Mouse (Mus musculus) neutrophil, adult 5-6 weeks (primary cell): Measurements from ENCODE around the gene Crebl2. TPM values are rescaled to one million over a fixed set of nuclear protein-coding genes. Genes with fewer than 3 reads are reported as not detected.

Experiments
- ATAC-seq: fragments of 151-379, 151-347 bp; 2 replicates; pipeline ENCODE4 v1.8.0; 2017; ENCODE audit warnings: mild to moderate bottlenecking, moderate TSS enrichment; ENCODE audit not compliant: insufficient number of reproducible peaks, poor library complexity, low FRiP score, severe bottlenecking; ENCODE audit errors: extremely low read depth
- total RNA-seq: library from RNA; stranded (forward); fragments of 200-1000 nt; gene quantifications from 2 replicates; pipeline ENCODE4 v1.2.3, GENCODE M21; 2017

Crebl2 gene
- total RNA-seq, 1 experiment from 2014 or later = 47.6 TPM

DNA sequence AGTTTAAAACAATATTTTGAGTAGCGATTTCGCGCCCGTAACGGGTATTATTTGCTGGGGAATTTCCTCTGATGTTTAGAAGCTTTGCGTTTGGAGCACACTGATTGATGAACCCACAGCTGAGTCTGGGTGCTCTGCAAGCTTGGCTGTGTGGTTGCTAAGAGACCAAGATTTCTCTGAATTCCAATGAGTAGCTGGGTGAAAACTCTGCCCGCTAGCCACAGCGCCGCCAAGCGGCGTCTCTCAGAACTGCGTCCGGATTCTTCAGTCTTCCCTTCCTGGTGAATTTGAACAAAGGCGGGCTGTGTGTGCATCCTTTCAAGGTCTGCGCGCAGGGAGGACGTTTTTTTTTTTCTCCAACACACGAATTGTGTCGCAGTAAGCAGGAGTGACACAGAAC, 33.2 kb downstream of the Crebl2 start:
- ATAC-seq = peak; percentile 86

DNA sequence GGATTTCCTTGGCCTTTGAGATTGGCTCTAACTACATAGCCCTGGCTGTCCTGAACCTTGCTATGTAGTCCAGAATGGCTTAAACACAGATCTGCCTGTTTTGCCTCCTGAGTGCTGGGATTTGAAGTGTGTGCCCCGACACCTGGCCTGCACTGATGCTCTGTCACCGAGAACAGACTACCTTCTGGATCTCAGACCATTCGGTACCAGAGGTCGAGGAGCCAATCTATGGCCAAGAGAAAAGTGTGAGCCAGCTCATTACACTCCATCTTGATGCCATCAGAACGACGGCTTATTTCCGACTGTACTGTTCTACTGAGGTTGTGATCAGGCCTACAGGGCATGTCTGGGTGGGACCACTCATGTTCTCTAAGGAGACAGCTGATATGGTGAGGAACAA, 36.2 kb downstream of the Crebl2 start:
- ATAC-seq = no peak

DNA sequence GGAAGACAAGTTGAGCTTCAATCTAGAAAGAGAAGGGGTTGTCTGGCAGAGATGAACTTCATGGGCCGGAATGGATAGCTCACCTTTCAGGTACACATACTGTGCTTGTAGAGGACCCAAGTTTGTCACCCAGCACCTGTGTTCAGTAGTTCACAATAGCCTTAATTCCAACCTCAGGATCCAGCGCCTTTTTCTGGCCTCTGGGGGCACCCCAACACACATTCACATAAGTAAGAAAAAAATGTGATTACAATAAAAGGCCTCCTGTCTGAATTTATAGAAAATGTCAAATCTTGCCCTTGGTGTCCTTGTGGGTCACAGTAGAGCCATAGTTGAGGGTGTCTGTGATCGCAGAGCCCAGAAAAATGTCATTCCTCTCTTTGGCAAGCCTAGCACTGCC, 37.4 kb downstream of the Crebl2 start:
- ATAC-seq = no peak

DNA sequence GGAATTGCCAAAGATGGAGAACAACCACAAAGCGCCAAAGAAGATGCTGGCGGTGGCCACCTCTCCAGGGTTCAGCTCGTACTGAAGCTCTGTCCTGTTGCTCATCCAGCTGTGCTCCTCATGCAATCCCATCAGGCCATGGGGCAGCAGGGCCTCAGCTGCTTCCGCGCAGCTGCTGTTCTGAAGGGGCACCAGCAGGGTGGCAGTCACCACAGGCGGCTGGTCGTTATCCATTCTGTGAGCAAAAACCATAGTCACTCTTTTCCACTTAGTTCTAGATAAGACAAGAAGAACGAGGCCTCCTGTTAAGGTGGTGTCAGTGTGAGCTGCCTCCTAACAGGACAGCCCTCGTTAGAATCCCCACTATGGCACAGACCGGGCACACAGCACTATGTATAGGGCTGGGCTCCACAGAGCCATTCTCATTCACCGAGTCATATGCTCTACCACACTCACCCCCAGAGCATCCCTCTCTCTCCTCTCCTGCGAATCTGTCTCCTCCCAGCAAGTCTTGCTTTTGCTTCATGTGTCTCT, 40.3 kb downstream of the Crebl2 start:
- ATAC-seq = no peak

DNA sequence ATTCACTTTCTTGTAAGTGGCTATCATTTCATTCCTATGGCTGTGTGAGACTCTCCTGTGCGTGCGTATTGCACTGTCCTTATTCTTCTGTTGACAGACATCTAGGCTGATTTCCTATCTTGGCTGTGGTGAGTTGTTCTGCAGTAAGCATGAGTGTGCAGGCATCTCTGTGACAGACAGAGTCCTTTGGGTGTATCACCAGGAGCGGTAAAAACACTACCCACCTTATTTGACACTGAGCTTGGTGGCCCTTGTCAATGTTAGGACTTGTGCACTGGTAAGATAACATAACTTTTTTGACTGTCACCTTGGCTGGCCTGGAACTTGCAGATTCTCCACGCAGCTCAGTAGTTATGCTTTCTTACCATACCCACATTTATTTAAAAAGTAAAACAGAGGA, 40.9 kb downstream of the Crebl2 start:
- no peak for ATAC-seq

DNA sequence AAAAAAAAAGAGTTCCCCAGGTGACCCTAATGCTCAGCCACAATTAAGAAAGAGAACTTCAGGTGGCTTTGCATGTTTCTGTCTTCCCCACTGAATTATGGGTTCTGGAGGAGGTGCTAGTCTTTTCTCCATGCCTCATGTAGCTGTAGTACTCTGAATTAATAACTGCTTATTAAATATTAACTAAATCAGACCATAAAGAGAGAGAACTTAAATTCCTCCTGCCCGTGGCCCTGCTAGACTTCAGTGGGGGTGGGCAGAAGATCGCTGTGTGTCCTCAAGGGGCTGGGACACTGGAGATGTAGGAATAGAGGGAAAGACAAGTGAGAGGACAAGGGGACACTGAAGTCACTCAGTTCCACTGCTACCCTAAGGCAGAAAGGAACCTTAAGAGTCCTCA, 42.3 kb downstream of the Crebl2 start:
- ATAC-seq = no peak

DNA sequence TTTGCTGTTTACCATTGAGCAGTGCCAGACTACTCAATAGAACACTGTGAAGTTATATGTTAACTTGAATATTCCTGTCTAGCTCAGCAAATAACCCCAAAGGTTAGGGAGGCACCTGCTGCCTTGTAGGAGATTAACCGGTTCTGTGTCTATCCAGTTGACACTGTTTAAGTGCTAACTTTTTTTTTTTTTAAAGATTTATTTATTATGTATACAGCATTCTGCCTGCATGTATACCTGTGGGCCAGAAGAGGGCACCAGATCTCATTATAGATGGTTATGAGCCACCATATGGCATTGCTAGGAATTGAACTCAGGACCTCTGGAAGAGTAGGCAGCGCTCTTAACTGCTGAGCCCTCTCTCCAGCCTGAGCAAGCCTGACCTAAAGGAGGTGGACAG, 43.1 kb downstream of the Crebl2 start:
- no peak for ATAC-seq

DNA sequence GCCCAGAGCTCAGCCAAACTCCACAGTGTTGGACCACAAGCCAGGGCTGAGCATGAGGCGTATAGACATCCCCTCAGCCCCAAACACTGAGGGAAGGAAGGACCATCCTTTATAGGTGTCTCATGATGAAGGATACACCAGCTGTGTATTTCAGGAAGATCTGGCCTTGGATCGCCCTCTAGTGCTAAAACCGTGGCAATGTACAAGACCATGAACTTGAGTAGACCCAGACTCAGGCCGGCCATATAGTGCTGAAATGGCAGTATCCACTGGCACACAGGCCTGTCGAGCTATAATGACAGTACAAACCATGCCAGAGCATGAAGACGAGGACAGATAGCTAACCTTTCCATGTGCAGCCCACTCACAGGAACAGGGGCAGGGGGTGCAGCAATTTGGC, 46.8 kb downstream of the Crebl2 start:
- peak; percentile 53; the same call in 1 of the 2 replicates for ATAC-seq

DNA sequence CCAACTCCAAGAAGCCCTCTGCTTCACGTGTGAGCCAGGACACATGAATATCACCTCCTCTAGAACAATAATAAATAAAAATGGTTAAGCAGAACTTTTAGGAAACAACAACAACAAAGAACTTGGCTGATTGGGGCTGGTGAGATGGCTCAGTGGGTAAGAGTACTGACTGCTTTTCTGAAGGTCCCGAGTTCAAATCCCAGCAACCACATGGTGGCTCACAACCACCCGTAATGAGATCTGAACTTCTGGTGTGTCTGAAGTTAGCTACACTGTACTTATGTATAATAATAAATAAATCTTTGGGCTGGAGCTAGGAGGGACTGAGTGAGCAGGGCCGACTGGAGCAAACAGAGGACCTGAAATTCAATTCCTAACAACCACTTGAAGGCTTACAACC, 47.3 kb downstream of the Crebl2 start:
- ATAC-seq = no peak

DNA sequence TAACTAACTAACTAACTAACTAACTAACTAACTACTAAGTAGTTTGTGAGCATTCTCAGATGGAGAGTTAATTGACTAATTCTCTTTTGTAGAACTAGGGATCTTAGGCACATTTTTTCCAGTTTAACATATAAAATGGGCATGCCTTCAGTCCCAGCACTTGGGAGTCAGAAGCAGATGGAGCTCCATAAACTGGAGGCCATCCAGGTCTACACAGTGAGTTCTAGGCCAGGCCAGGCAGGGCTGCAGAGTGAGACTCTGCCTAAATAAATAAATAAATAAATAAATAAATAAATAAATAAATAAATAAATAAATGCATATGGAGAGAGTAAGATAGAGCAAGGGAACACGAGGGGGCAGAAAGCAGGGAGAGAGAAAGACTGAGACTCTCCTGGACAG, 47.9 kb downstream of the Crebl2 start:
- no peak for ATAC-seq

DNA sequence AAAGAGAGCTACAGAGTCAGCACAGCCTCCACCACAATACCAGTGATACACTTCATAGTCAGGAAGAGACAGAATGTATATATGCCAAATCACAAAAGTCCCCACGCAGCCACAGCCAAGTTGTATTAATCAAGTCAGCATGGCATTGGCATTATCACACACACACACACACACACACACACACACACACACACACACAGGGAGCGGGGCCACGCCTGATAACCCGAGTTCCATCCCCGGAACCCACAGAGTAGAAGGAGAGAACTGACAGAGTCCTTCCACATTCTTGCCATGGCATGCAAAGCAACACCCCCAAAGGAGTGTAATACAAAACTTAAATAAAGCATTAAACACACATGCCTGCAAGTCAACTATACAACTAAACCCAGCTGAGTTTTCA, 49.6 kb downstream of the Crebl2 start:
- ATAC-seq = no peak

DNA sequence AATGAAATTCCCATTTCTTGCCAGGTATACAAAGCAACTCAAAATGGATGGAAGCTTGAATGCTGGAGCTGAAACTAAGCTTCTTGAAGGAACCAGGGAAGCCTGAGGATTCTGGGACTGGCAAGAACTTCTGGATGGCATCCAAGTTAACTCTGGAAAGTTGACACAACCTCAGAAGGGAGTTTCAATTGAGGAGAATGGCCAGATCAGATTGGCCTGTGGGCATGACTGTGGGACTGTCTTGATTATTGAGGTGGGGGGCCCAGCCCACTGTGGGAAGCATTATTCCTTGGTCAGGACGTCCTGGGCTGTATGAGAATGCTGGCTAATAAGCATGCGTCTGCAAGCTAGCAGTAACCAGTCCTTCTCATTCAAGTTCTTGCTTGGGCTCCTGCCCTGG, 50.1 kb downstream of the Crebl2 start:
- no peak for ATAC-seq

DNA sequence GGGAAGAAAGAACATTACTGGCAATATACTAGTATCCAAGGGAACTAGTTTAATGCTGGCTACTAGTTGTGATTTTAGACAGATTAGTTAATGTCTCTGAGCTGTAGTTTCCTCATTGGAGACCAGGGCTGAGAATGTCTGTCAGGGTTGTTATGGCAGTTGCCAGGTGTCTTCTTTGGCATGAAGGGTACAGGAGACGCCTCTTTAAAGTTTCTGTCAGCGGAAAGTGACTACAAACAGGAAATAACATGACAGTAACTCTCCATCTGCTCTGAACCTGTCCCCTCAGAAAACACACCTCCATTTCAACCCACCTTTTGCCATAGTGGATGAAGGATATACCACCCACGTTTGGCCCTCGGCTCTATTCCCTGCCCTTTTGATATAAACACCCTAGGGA, 53.7 kb downstream of the Crebl2 start:
- ATAC-seq = no peak

DNA sequence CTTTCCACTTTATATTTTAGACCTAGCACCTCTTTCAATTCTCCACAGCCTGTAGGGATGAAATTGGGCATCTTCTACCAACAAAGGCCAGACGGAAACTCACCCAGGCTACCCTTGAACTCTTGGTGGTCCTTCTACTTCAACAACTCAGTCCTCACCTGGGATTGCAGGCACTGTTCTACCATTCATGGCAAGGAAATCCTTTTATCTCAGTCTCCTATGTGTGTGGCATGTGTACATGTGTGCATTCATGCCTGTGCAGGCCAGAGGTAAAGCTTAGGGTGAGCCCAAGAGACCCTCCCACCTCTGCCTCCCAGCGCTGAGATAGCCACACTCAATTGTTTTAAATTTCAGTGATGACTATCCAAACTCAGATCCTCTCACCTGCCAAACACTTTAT, 55.6 kb downstream of the Crebl2 start:
- ATAC-seq = no peak

DNA sequence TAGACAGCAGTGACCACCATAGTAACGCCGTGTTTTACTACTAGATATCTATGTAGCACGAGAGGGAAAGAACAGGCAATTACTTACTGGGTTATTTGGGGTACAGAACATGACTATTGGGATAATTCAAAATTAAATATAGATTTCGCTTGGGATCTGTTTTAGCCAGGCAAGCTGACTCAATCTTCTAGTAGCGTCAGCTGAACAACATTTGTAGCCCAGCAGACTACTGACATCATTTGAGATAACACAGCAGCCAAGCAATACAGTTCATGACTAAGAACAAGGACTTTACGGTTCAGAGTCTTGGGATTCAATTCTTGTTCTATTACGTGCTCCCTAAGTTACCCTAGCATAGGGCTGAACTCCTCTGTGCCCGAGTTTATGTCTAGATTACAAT, 56.5 kb downstream of the Crebl2 start:
- no peak for ATAC-seq

DNA sequence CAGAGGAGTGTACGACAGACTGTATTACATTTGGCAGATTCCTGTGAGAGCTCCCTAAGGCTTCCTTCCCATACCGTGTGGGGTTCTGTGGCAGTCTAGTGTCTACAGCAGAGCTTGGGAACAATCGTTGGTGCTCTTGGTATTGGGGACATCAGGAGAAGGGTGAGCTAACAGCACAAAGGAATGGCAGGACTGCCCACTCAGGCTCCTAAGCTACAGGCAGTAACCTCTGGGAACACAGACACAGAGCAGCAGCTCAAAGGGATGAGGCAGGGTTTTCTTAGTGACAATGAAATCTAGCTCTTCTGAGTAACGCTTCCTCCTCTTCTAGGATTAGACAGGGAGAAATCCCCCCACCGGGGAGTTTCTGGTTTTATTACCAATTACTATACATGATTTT, 57.1 kb downstream of the Crebl2 start:
- ATAC-seq = no peak

DNA sequence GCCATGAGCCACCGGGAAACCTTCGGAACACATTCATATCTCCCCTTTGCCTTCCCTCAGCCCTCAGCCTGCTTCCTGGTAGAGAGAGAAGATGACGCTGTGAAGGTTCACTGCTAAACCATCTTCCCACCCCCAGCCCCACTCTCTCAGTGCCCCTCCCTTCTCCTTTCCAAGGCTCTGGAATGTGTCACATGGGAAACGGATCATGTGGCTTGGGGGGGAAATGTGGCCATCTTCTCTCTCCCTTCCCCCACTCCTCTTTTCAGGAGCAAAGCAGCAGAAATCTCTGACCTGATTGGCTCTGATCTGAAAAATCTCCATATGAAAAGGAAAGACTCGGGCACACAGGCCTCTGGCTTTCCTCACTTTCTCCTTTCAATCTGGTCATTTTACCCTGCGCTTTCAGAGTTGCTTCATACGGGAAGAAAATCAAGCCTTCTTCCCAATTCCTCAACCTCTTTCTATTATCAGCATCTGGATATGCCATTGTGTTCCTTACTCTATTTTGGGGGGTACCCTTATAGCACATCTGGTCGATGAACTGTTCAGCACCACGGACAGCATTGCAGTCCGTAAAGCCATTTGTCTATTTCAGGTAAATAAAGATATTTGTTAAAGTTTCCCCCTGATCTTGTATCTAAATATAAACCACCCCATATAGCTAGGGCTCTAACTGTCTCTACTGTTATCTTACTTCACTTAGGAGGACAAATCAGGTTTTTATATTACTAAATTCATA, 57.9 kb downstream of the Crebl2 start:
- ATAC-seq = no peak

DNA sequence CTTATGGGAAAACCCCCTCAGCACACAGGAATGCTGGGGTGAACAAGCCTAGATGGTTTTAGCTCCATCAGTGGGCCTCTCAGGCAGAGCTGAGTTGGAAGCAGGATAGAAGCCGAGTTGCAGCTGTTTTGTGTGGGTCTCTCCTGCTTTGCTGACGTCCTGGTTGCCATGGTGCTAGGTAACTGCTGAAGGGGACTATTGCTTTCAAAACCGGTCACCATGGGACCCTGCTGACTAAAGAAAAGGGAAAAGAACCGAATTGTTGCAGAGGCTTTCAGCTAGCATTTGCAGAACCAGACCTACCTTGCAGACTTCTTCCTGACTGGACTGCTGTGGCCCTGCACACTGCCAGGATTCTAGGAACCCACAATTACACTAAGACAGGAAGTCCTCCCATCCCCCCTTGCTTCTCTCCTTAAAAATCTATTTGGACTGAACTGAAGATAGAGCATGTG, 58.6 kb downstream of the Crebl2 start:
- no peak for ATAC-seq

DNA sequence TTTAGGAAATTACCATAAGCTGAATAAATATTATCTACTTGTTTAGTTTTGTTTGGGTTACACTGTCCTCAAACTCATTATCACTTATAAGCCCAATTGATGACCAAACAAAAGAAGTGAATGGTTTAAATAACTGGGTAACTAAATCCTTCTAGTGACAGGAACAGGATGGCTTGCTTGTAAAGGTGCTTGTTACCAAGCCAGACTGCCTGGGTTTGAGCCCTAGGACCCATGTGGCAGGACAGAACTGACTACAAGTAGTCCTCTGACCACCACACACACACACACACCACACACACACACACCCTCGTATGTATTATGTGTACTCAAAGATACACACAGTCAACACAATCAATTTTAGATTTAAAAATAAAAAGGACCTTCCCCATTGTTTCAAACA, 59.8 kb downstream of the Crebl2 start:
- ATAC-seq = no peak

DNA sequence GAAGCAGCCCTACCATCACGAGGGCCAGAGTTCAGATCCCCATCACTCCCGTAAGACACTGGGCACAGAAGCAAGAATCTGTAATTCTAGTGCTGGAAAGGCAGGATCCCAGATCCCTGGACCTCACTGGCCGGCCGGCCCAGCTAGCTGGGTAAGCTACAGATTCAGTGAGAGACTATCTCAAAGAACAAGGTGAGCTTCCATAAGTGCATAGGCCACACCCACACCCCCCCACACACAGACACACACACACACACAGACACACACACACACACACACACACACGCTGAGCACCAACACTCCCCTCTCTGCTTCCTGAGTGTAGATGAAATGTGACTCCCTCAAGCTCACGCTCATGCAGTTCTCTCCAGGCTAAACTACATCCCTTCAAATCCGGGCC, 60.5 kb downstream of the Crebl2 start:
- ATAC-seq = no peak
